Mouse (Mus musculus): ENCODE measurements at regions not wholly inside any gene's neighbourhood (a gene's known extent, or its start where the extent isn't known, plus 50 kb on each side); places are given as distances from the start of the nearest gene placed in this dataset.

DNA sequence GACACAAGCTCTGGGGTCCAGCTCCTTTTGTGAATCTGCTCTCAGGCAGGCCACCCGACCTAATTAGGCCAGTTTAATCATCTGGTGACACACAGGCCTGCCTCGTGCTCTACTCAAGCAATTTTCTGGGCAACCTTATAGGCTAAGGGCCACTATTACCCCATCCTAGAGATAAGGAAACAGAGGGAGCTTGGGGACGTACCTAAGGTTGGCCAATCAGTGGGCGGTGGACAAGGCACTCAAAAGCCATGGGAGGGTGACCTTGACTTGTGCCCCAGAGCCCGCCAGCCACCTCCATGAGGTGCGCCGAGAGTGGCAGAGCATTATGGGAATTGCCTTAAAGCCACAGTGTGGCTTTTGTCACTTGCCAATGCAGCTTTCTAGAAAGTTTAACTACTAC is 131.9 kb upstream of the Klf14 start:
- WGBS, result 84% methylated on average over 7 of the region's 7 CpGs
- Histone ChIP-seq H3K27me3 (ENCODE audit: control insufficient read depth, insufficient read depth, low read length) (no peaks in the 10 kb centered on the region), H3K4me1 (ENCODE audit: control insufficient read depth, insufficient read depth, low read length) (peaks cover 21% of the 10 kb centered on the region)

GRCm38 (mm10) chr6:31092324-31092723 is 133.4 kb upstream of the Klf14 start:
- Histone ChIP-seq H3K27ac (ENCODE audit: low read depth, low read length) (no peak overlapping the region), H3K4me3 (ENCODE audit: low read length) (no peak overlapping the region), H3K4me2 (replicated peaks; ENCODE audit: low read depth, low read length) (no peak overlapping the region), H3K9me3 (ENCODE audit: control insufficient read depth, low read length) (no peaks in the 10 kb centered on the region), H3K36me3 (ENCODE audit: control insufficient read depth, insufficient read depth, low read length) (no peaks in the 10 kb centered on the region), H3K9ac (ENCODE audit: low read depth, low read length) (no peak overlapping the region), H3K27me3 (ENCODE audit: control insufficient read depth, insufficient read depth, low read length) (no peaks in the 10 kb centered on the region), H3K4me1 (ENCODE audit: control insufficient read depth, insufficient read depth, low read length) (peaks cover 18% of the 10 kb centered on the region)
- WGBS, result 91% methylated on average over 6 of the region's 6 CpGs
- ATAC-seq (ENCODE audit: low FRiP score, low TSS enrichment), result no peak

More for the DNA sequence above, 131.9 kb upstream of the Klf14 start:
- no peak overlapping the region for H3K27ac ChIP-seq (ENCODE audit: low read depth, low read length)
- no peak overlapping the region for H3K4me2 ChIP-seq (replicated peaks; ENCODE audit: low read depth, low read length)
- no peak overlapping the region; the same call in 1 of the 2 replicates for H3K9ac ChIP-seq (ENCODE audit: low read depth, low read length)
- ATAC-seq (ENCODE audit: low FRiP score, low TSS enrichment), result no peak
- no peaks in the 10 kb centered on the region for H3K36me3 ChIP-seq (ENCODE audit: control insufficient read depth, insufficient read depth, low read length)
- no peak overlapping the region for H3K4me3 ChIP-seq (ENCODE audit: low read length)
- no peaks in the 10 kb centered on the region for H3K9me3 ChIP-seq (ENCODE audit: control insufficient read depth, low read length)

GRCm38 (mm10) chr6:31092760-31093159 is 133.9 kb upstream of the Klf14 start:
- peaks cover 14% of the 10 kb centered on the region for H3K4me1 ChIP-seq (ENCODE audit: control insufficient read depth, insufficient read depth, low read length)
- no peaks in the 10 kb centered on the region for H3K9me3 ChIP-seq (ENCODE audit: control insufficient read depth, low read length)
- H3K27me3 ChIP-seq (ENCODE audit: control insufficient read depth, insufficient read depth, low read length), result no peaks in the 10 kb centered on the region
- H3K4me2 ChIP-seq (replicated peaks; ENCODE audit: low read depth, low read length), result no peak overlapping the region
- H3K4me3 ChIP-seq (ENCODE audit: low read length), result no peak overlapping the region
- H3K9ac ChIP-seq (ENCODE audit: low read depth, low read length), result no peak overlapping the region
- 85% methylated on average over 5 of the region's 5 CpGs for WGBS
- no peaks in the 10 kb centered on the region for H3K36me3 ChIP-seq (ENCODE audit: control insufficient read depth, insufficient read depth, low read length)
- no peak overlapping the region for H3K27ac ChIP-seq (ENCODE audit: low read depth, low read length)
- no peak for ATAC-seq (ENCODE audit: low FRiP score, low TSS enrichment)

- H3K4me1 ChIP-seq (ENCODE audit: control insufficient read depth, insufficient read depth, low read length), result no peaks in the 10 kb centered on the region
- H3K4me2 ChIP-seq (replicated peaks; ENCODE audit: low read depth, low read length), result no peak overlapping the region
- H3K36me3 ChIP-seq (ENCODE audit: control insufficient read depth, insufficient read depth, low read length), result no peaks in the 10 kb centered on the region
- WGBS, result 53% methylated on average over 21 of the region's 21 CpGs
- no peak overlapping the region for H3K27ac ChIP-seq (ENCODE audit: low read depth, low read length)
- no peak for ATAC-seq (ENCODE audit: low FRiP score, low TSS enrichment)
- H3K9ac ChIP-seq (ENCODE audit: low read depth, low read length), result no peak overlapping the region
- H3K9me3 ChIP-seq (ENCODE audit: control insufficient read depth, low read length), result no peaks in the 10 kb centered on the region
- H3K27me3 ChIP-seq (ENCODE audit: control insufficient read depth, insufficient read depth, low read length), result no peaks in the 10 kb centered on the region
- no peak overlapping the region for H3K4me3 ChIP-seq (ENCODE audit: low read length)
These were observed 137.3 kb upstream of the Klf14 start for GRCm38 (mm10) chr6:31095943-31096714.

- Histone ChIP-seq H3K27ac (ENCODE audit: low read depth, low read length) (no peak overlapping the region), H3K27me3 (ENCODE audit: control insufficient read depth, insufficient read depth, low read length) (no peaks in the 10 kb centered on the region), H3K9me3 (ENCODE audit: control insufficient read depth, low read length) (no peaks in the 10 kb centered on the region), H3K9ac (ENCODE audit: low read depth, low read length) (no peak overlapping the region), H3K36me3 (ENCODE audit: control insufficient read depth, insufficient read depth, low read length) (no peaks in the 10 kb centered on the region), H3K4me3 (ENCODE audit: low read length) (no peak overlapping the region), H3K4me1 (ENCODE audit: control insufficient read depth, insufficient read depth, low read length) (no peaks in the 10 kb centered on the region), H3K4me2 (replicated peaks; ENCODE audit: low read depth, low read length) (no peak overlapping the region)
- WGBS, result 90% methylated on average over 6 of the region's 6 CpGs
- no peak for ATAC-seq (ENCODE audit: low FRiP score, low TSS enrichment)
These were observed 137.9 kb upstream of the Klf14 start for GRCm38 (mm10) chr6:31096787-31097186.

GRCm38 (mm10) chr6:31097254-31097653 is 138.4 kb upstream of the Klf14 start:
- H3K27me3 ChIP-seq (ENCODE audit: control insufficient read depth, insufficient read depth, low read length), result no peaks in the 10 kb centered on the region
- no peak overlapping the region for H3K9ac ChIP-seq (ENCODE audit: low read depth, low read length)
- no peak overlapping the region for H3K4me3 ChIP-seq (ENCODE audit: low read length)
- no peaks in the 10 kb centered on the region for H3K36me3 ChIP-seq (ENCODE audit: control insufficient read depth, insufficient read depth, low read length)
- no peak for ATAC-seq (ENCODE audit: low FRiP score, low TSS enrichment)
- H3K27ac ChIP-seq (ENCODE audit: low read depth, low read length), result no peak overlapping the region
- H3K9me3 ChIP-seq (ENCODE audit: control insufficient read depth, low read length), result no peaks in the 10 kb centered on the region
- H3K4me1 ChIP-seq (ENCODE audit: control insufficient read depth, insufficient read depth, low read length), result no peaks in the 10 kb centered on the region
- 48% methylated on average over 9 of the region's 9 CpGs for WGBS
- no peak overlapping the region for H3K4me2 ChIP-seq (replicated peaks; ENCODE audit: low read depth, low read length)

DNA sequence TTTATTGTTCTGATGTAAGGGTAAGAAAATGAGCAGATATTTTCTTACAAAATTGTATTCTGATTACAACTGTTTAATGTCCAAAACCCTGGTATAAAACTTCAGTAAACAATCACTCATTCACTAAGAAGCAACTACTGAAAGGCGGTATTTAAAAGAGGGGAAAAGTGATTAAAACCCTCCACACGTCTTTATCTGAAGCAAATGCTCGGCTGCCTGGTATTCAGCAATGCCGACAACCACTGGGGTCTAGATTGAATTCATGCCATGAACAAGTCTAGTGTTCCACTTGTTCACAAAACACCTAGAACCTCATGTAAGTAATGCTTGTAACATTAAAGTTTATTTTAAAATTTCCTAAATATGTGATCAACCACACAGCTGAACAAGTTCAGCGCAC is 139.2 kb upstream of the Klf14 start:
- Histone ChIP-seq H3K27ac (ENCODE audit: low read depth, low read length) (no peak overlapping the region), H3K4me1 (ENCODE audit: control insufficient read depth, insufficient read depth, low read length) (no peaks in the 10 kb centered on the region), H3K4me3 (ENCODE audit: low read length) (no peak overlapping the region), H3K9ac (ENCODE audit: low read depth, low read length) (no peak overlapping the region), H3K27me3 (ENCODE audit: control insufficient read depth, insufficient read depth, low read length) (no peaks in the 10 kb centered on the region), H3K4me2 (replicated peaks; ENCODE audit: low read depth, low read length) (no peak overlapping the region), H3K9me3 (ENCODE audit: control insufficient read depth, low read length) (no peaks in the 10 kb centered on the region), H3K36me3 (ENCODE audit: control insufficient read depth, insufficient read depth, low read length) (no peaks in the 10 kb centered on the region)
- ATAC-seq (ENCODE audit: low FRiP score, low TSS enrichment), result no peak
- WGBS, result 91% methylated on average over 5 of the region's 5 CpGs

GRCm38 (mm10) chr6:31100084-31100579 is 141.3 kb upstream of the Klf14 start:
- Histone ChIP-seq H3K36me3 (ENCODE audit: control insufficient read depth, insufficient read depth, low read length) (no peaks in the 10 kb centered on the region), H3K4me1 (ENCODE audit: control insufficient read depth, insufficient read depth, low read length) (no peaks in the 10 kb centered on the region), H3K27ac (ENCODE audit: low read depth, low read length) (no peak overlapping the region), H3K9ac (ENCODE audit: low read depth, low read length) (no peak overlapping the region), H3K27me3 (ENCODE audit: control insufficient read depth, insufficient read depth, low read length) (no peaks in the 10 kb centered on the region), H3K4me2 (replicated peaks; ENCODE audit: low read depth, low read length) (no peak overlapping the region), H3K4me3 (ENCODE audit: low read length) (no peak overlapping the region), H3K9me3 (ENCODE audit: control insufficient read depth, low read length) (no peaks in the 10 kb centered on the region)
- WGBS, result 71% methylated on average over 12 of the region's 12 CpGs
- no peak for ATAC-seq (ENCODE audit: low FRiP score, low TSS enrichment)

- Histone ChIP-seq H3K27me3 (ENCODE audit: control insufficient read depth, insufficient read depth, low read length) (no peaks in the 10 kb centered on the region), H3K9me3 (ENCODE audit: control insufficient read depth, low read length) (no peaks in the 10 kb centered on the region), H3K9ac (ENCODE audit: low read depth, low read length) (no peak overlapping the region), H3K4me1 (ENCODE audit: control insufficient read depth, insufficient read depth, low read length) (no peaks in the 10 kb centered on the region), H3K27ac (ENCODE audit: low read depth, low read length) (no peak overlapping the region), H3K4me2 (replicated peaks; ENCODE audit: low read depth, low read length) (no peak overlapping the region), H3K4me3 (ENCODE audit: low read length) (no peak overlapping the region), H3K36me3 (ENCODE audit: control insufficient read depth, insufficient read depth, low read length) (no peaks in the 10 kb centered on the region)
- no peak for ATAC-seq (ENCODE audit: low FRiP score, low TSS enrichment)
- WGBS, result 37% methylated on average over 5 of the region's 5 CpGs
These were observed 141.9 kb upstream of the Klf14 start for GRCm38 (mm10) chr6:31100749-31101148.
